Mouse (Mus musculus) E14TG2a.4 (cell line): ENCODE measurements around the gene Rps6kb1.

Experiments used
- CTCF ChIP-seq: conservative IDR thresholded peaks from 2 replicates; pipeline ENCODE4 v1.5.1; 2014; ENCODE audit warnings: low read length
- NANOG ChIP-seq: IDR thresholded peaks from 2 replicates; pipeline ENCODE4 v1.6.1; 2014; ENCODE audit warnings: borderline replicate concordance, low read length, mixed read lengths
- POU5F1 ChIP-seq: IDR thresholded peaks from 2 replicates; pipeline ENCODE4 v1.6.1; 2014; ENCODE audit warnings: low read length, borderline replicate concordance

GRCm38 (mm10) chr11:86570261-86570746 lies 25.7 kb upstream of the Rps6kb1 start:
- TF ChIP-seq CTCF (no peak), POU5F1 (no peak), NANOG (no peak)
